Mouse (Mus musculus) gastrocnemius, postnatal 10 days (tissue): ENCODE results near the gene Fam187a. TPM values are rescaled to one million over a fixed set of nuclear protein-coding genes. Genes with fewer than 3 reads are reported as not detected.

Source experiments
- DNase-seq: peaks from one replicate; pipeline ENCODE4 v3.0.0; 2021; ENCODE audit warnings: mixed read lengths
- total RNA-seq, 2 experiments: library from RNA; stranded (reverse); gene quantifications; 2 replicates each; pipeline ENCODE4 v1.2.3; 2021

The Fam187a gene
- total RNA-seq, 2 experiments from 2014 or later, result not detected

GRCm38 (mm10) chr11:102894716-102895115 is 9.7 kb downstream of the Fam187a start:
- no peak for DNase-seq

GRCm38 (mm10) chr11:102895779-102896178 is 10.8 kb downstream of the Fam187a start:
- no peak for DNase-seq

DNA sequence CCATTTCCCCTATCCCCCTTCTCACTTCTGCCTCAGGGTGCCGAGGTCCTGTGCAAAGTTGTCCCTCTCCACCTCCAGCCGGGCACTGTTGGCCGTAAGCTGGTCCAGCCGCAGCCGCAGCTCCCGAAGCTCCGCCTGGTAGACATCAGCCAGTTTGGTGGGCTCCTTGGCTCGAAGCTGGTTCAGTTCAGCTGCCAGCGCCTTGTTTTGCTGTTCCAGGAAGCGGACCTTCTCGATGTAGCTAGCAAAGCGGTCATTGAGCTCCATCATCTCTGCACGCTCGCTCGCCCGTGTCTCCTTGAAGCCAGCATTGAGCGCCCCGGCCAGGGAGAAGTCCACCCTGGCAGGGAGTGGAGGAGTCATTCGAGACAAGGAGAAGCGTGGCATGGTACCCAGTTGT is 11.7 kb downstream of the Fam187a start:
- no peak for DNase-seq

GRCm38 (mm10) chr11:102898408-102898807 is 13.4 kb downstream of the Fam187a start:
- no peak for DNase-seq

DNA sequence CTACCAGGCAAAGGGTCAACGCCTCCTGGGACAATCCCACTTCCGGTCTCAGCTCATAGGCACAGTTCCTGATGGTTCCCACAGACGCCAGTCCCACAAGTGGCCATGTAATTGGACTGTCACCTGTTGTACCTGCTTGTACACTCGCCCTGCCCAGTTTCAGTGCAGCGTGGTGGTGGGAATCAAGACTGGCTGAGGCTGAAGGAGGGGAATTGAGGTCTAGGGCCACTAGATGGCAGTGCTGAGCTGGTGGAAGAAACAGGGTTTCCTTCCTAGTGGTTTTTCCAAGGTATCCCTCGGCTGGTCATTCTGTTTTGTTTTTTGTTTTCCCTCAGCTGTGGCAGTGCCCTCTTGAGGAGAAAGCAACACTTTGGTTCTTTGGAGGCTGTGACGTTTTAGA is 15.8 kb downstream of the Fam187a start, which contains the start of gene Gfap:
TSS of gene Gfap (minus strand) at position 150 of the 400 bp plus-strand sequence.
- peak; percentile 90 for DNase-seq

DNA sequence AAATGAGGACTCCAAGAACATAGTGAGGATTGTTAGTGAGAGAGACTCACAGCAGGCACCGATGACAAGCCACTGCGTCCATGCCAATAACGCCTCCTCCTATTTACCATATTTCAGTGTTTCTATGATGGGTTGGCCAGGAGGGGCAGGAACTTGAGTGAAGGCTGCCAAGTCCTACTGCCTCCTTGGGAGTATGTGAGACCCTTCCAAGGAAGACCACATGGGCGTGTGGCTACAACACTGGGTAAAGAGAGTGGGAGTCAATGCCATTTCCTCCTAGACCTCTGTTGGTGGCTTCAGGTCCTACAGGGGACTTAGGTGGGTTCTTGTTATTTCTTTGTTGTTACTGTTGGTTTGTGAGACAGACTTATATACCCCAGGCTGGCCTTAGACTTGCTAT is 16.2 kb downstream of the Fam187a start:
- DNase-seq, result no peak

DNA sequence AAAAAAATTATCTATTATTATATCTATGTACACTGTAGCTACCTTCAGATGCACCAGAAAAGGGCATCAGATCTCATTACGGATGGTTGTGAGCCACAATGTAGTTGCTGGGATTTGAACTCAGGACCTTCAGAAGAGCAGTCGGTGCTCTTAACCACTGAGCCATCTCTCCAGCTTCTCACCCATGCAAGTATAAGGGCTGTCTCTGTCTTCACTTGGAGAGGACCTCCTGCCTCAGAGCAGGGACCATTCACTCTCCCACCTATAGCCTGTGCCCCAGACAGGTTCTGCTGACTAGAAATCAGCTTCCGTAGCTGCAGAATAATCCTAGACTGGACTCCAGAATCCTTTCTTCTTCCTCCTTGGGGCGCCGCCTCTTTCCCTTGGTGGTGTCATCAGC is 17.1 kb downstream of the Fam187a start:
- DNase-seq, result no peak

DNA sequence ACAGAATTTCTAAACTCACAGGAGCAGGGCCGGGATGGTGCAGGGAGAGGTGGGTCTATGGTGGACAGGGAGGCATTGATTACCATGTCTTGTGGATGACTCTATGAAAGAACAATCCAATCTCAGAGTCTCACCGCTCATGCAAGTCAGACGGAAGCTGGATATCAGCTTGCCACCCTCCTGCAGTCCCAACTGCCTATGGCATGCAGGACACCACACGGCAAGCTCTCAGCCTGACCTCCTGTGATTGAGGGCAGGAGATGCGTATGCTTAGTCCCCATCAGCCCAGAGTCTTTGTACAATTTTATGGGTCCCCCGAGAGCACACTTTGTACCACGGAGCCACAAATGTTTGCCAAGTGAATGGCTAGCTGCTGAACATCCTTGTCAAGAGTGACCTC is 18.7 kb downstream of the Fam187a start:
- no peak for DNase-seq

- no peak for DNase-seq
These were observed 26.4 kb downstream of the Fam187a start for GRCm38 (mm10) chr11:102911376-102911775.

GRCm38 (mm10) chr11:102915380-102915779 is 30.4 kb downstream of the Fam187a start:
- no peak for DNase-seq

- no peak for DNase-seq
These were observed 33.1 kb downstream of the Fam187a start for GRCm38 (mm10) chr11:102918077-102918476.

GRCm38 (mm10) chr11:102921491-102921890 is 36.5 kb downstream of the Fam187a start:
- no peak for DNase-seq

DNA sequence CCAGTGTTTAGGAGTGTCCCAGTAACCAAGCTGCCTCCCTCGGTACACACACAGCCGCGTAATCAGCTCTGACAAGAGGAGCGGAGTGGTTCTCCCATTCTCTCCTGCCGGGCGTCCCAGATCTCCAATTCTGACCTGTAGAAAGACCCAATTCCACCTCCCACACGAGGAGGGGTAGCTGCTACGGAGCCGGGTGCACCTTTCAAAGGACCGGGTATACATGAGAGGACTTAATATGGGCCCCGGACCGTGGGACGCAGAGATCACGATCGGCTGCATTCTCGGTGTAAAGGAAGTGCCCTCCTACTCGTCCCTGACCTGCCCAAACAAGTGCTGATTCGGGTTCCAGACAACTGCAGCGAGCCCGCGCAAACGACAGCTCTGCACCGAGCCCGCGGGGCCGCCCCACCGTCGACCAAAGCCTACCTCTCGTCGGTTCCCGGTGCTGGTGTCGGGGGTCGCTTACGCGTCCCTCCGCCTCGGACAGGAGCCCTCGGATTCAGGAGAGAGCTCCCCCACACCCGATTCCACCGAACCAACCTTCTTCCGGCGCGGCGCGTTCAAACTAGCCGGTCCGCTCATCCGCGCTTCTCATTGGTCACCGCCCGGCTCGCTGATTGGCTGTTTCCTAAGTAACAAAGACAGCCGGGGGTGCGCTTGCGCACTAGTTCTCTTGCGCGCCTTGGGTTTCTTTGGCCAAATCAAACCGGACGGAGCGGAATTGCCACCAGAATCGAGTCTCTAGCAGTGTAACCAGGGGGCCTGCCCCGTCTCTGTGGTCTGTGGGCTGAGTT is 39.8 kb downstream of the Fam187a start, which contains the start of gene Kif18b:
TSS of gene Kif18b (minus strand) at position 568 of the 794 bp plus-strand sequence.
- DNase-seq, result peak; percentile 93

DNA sequence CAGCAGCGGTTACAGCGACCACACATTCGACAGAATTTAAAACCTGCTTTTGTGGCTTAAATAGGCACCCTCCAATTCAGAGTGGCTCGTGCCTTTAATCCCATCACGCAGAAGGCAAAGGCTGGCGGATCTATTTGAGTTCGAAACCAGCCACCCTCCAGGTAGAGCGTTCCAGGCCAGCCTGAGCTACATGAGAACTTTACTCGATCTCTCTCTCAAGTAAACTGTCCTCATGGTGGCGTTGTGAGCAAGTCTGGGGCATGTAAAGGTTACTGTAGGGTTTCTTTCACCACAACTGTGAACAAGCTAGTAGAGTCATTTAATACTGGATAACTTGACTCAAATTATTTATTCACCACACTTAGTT is 40.4 kb downstream of the Fam187a start:
- peak; percentile 36 for DNase-seq

GRCm38 (mm10) chr11:102930672-102931071 is 45.7 kb downstream of the Fam187a start:
- no peak for DNase-seq

GRCm38 (mm10) chr11:102936272-102936671 is 51.3 kb downstream of the Fam187a start:
- no peak for DNase-seq

Other genes starting within 250 kb of the Fam187a start
- gene Meioc, start 221.5 kb upstream of the Fam187a start, total RNA-seq, result not detected
- gene Ccdc43, start 187.4 kb upstream of the Fam187a start, total RNA-seq, result 10 to 100 TPM; 81.8 to 88.6 TPM
- gene Adam11, start 123.7 kb upstream of the Fam187a start, total RNA-seq, result 1 to 10 TPM; 2.2 to 3.0 TPM
- gene Gjc1, start 65.5 kb upstream of the Fam187a start, total RNA-seq, result 10 to 100 TPM; 23.7 to 27.6 TPM
- gene Higd1b, start 49.3 kb upstream of the Fam187a start, total RNA-seq, result 1 to 10 TPM; 2.8 to 4.2 TPM
- gene Eftud2, start 4.2 kb upstream of the Fam187a start, total RNA-seq, result 10 to 100 TPM; 49.5 to 52.3 TPM
- gene Ccdc103, start 4.0 kb upstream of the Fam187a start, total RNA-seq, result under 1 TPM in 1 of 2 experiments, not detected in 1; 0.14 TPM
- gene Gfap, start 15.7 kb downstream of the Fam187a start, total RNA-seq, result under 1 TPM; 0.09 to 0.61 TPM
- 1 to 10 TPM; 4.0 to 5.7 TPM for gene Kif18b, start 40.0 kb downstream of the Fam187a start, total RNA-seq
- gene C1ql1, start 61.5 kb downstream of the Fam187a start, total RNA-seq, result under 1 TPM; 0.31 to 0.93 TPM
- gene Nmt1, start 143.0 kb downstream of the Fam187a start, total RNA-seq, result 10 to 100 TPM; 41.5 to 49.7 TPM
- 10 to 100 TPM; 34.9 to 45.5 TPM for gene Dcakd, start 143.2 kb downstream of the Fam187a start, total RNA-seq
- gene Plcd3, start 216.5 kb downstream of the Fam187a start, total RNA-seq, result 1 to 10 TPM; 5.8 to 8.6 TPM
- 10 to 100 TPM; 34.9 to 50.5 TPM for gene Acbd4, start 216.5 kb downstream of the Fam187a start, total RNA-seq
- gene Hexim1, start 231.1 kb downstream of the Fam187a start, total RNA-seq, result 10 to 100 TPM; 24.0 to 26.7 TPM
- 1 to 10 TPM; 5.8 to 6.7 TPM for gene Hexim2, start 247.3 kb downstream of the Fam187a start, total RNA-seq